ENCODE assay signal across 42 mouse cellular contexts in the genomic region with DNA sequence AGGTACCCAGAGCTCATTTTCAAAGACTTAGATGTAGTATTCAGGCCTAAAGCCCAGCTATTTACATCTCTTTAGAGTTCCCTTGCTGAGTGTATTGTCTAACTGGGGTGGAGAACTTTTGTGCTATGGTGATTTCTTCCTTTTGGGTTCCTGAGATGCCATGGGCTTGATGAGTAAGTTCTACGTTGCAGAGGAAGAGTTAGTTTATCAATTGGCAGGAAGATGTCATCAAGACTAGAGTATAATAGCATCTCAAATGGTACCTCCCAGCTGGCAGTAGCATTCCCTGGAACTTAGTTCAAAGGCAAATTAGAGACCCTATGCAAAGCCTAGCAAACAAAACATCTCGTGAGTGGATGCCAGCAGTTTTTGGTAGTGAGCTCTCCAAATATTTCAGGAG. TPM values are rescaled to one million over a fixed set of nuclear protein-coding genes. Genes with fewer than 3 reads are reported as not detected.
"Had no signal": no experiment of that assay in that cellular context is flagged by ENCODE, and none has a peak within 500 bp of the region (broad histone marks: within the 10 kb centered on the region; RNA-seq: fewer than 3 reads in every experiment).

No protein-coding gene starts in this region.

- DNase-seq: gastrocnemius, adult 2 months; gastrocnemius, postnatal 10 days; gastrocnemius, postnatal 25 days; heart, adult 2 months; heart, postnatal 10 days; heart, postnatal 36 days; kidney, adult 11 months; kidney, adult 2 months; kidney, adult 9 months; kidney, postnatal 14 days; kidney, postnatal 36 days; layer of hippocampus, adult 9-11 months; layer of hippocampus, postnatal 36 days; left cerebral cortex, postnatal 4 days had no signal

- H3K36me3 ChIP-seq: heart, embryonic 12.5 days; hindbrain, embryonic 10.5 days; hindbrain, embryonic 12.5 days; hindbrain, embryonic 15.5 days; kidney, embryonic 15.5 days; limb, embryonic 13.5 days; limb, embryonic 15.5 days; liver, embryonic 12.5 days had no signal

- H3K4me1 ChIP-seq: heart, embryonic 12.5 days; hindbrain, embryonic 10.5 days; hindbrain, embryonic 12.5 days; hindbrain, embryonic 15.5 days; limb, embryonic 13.5 days; limb, embryonic 15.5 days had no signal

- H3K27ac ChIP-seq: gastrocnemius, adult 2 months; heart, adult 2 months; hindbrain, embryonic 10.5 days; hindbrain, embryonic 12.5 days; hindbrain, embryonic 15.5 days; hindbrain, postnatal 0 days; kidney, embryonic 15.5 days; kidney, postnatal 0 days; limb, embryonic 13.5 days; limb, embryonic 15.5 days; liver, embryonic 12.5 days; liver, embryonic 14.5 days had no signal

- ATAC-seq: hindbrain, postnatal 0 days; intestine, embryonic 16.5 days; liver, embryonic 12.5 days had no signal

- H3K4me2 ChIP-seq: heart, embryonic 12.5 days; hindbrain, embryonic 12.5 days; hindbrain, embryonic 15.5 days; kidney, embryonic 15.5 days; limb, embryonic 13.5 days; limb, embryonic 15.5 days; liver, embryonic 12.5 days had no signal

- H3K27me3 ChIP-seq: heart, embryonic 12.5 days; hindbrain, embryonic 12.5 days; hindbrain, embryonic 15.5 days; kidney, embryonic 15.5 days; limb, embryonic 13.5 days; limb, embryonic 15.5 days; liver, embryonic 12.5 days had no signal

- H3K9ac ChIP-seq: heart, embryonic 12.5 days; hindbrain, embryonic 12.5 days; hindbrain, embryonic 15.5 days; kidney, embryonic 15.5 days; limb, embryonic 13.5 days; limb, embryonic 15.5 days; liver, embryonic 12.5 days; liver, embryonic 14.5 days had no signal

- H3K4me3 ChIP-seq: gastrocnemius, adult 2 months; heart, adult 2 months; heart, embryonic 12.5 days; hindbrain, embryonic 10.5 days; hindbrain, embryonic 12.5 days; hindbrain, embryonic 15.5 days; kidney, embryonic 15.5 days; limb, embryonic 13.5 days; limb, embryonic 15.5 days; liver, embryonic 12.5 days had no signal

- H3K9me3 ChIP-seq: heart, embryonic 12.5 days; hindbrain, embryonic 10.5 days; hindbrain, embryonic 12.5 days; hindbrain, embryonic 15.5 days; kidney, embryonic 15.5 days; limb, embryonic 13.5 days; limb, embryonic 15.5 days; liver, embryonic 12.5 days had no signal

RNA-seq across cellular contexts. Expression of a gene that starts 2.7 kb away (rescaled TPM):
- total RNA-seq: gastrocnemius, adult 2 months; gastrocnemius, postnatal 10 days; gastrocnemius, postnatal 25 days; gastrocnemius, postnatal 4 days; granulocyte monocyte progenitor cell, adult 5-6 weeks; heart, adult 2 months; heart, postnatal 10 days; heart, postnatal 36 days; hindbrain, postnatal 0 days; layer of hippocampus, adult 18-20 months; layer of hippocampus, adult 8-10 months; layer of hippocampus, postnatal 14 days; layer of hippocampus, postnatal 36 days; left cerebral cortex, adult 18-20 months; left cerebral cortex, postnatal 10 days; left cerebral cortex, postnatal 25 days; left cerebral cortex, postnatal 4 days; liver, adult 2 months had no signal
- polyA plus RNA-seq: frontal cortex, adult 2 months; heart, adult 2 months; heart, embryonic 12.5 days; heart, embryonic 14.5 days; heart, embryonic 16.5 days; hindbrain, embryonic 10.5 days; hindbrain, embryonic 12.5 days; hindbrain, postnatal 0 days; intestine, embryonic 14.5 days; intestine, embryonic 16.5 days; kidney, adult 2 months; kidney, embryonic 15.5 days; kidney, postnatal 0 days; large intestine, adult 2 months; limb, embryonic 11.5 days; limb, embryonic 13.5 days; limb, embryonic 15.5 days; liver, adult 2 months; liver, embryonic 12.5 days; liver, embryonic 14.5 days; liver, embryonic 16.5 days had no signal

RNA-seq across cellular contexts. Expression of a gene that starts 19.1 kb away (rescaled TPM):
- total RNA-seq: gastrocnemius, adult 2 months; gastrocnemius, postnatal 10 days; gastrocnemius, postnatal 25 days; gastrocnemius, postnatal 4 days; granulocyte monocyte progenitor cell, adult 5-6 weeks; heart, adult 2 months; heart, postnatal 10 days; heart, postnatal 36 days; hindbrain, postnatal 0 days; layer of hippocampus, adult 18-20 months; layer of hippocampus, adult 8-10 months; layer of hippocampus, postnatal 14 days; layer of hippocampus, postnatal 36 days; left cerebral cortex, adult 18-20 months; left cerebral cortex, postnatal 10 days; left cerebral cortex, postnatal 25 days; left cerebral cortex, postnatal 4 days; liver, adult 2 months had no signal
- polyA plus RNA-seq: frontal cortex, adult 2 months; heart, adult 2 months; heart, embryonic 12.5 days; heart, embryonic 14.5 days; heart, embryonic 16.5 days; hindbrain, embryonic 10.5 days; hindbrain, embryonic 12.5 days; hindbrain, embryonic 15.5 days; hindbrain, postnatal 0 days; intestine, embryonic 14.5 days; intestine, embryonic 16.5 days; kidney, adult 2 months; kidney, embryonic 15.5 days; kidney, postnatal 0 days; large intestine, adult 2 months; limb, embryonic 11.5 days; limb, embryonic 13.5 days; limb, embryonic 15.5 days; liver, adult 2 months; liver, embryonic 12.5 days; liver, embryonic 14.5 days; liver, embryonic 16.5 days had no signal
